Mouse (Mus musculus) cerebellum, adult (tissue): ENCODE results near the gene Ndufv1.

Source experiments
- ATAC-seq: cut with Nextera tagmentation; 2 replicates; pipeline ENCODE4 v1.9.2; 2017; ENCODE audit warnings: mild to moderate bottlenecking, moderate library complexity, mixed read lengths; ENCODE audit not compliant: insufficient number of reproducible peaks, low FRiP score, low TSS enrichment

The Ndufv1 gene

GRCm38 (mm10) chr19:4003641-4004040 is 9.0 kb downstream of the Ndufv1 start:
- ATAC-seq = no peak

GRCm38 (mm10) chr19:4003112-4003511 is 9.5 kb downstream of the Ndufv1 start, which contains the start of gene Doc2g:
TSS of gene Doc2g (plus strand) at chr19:4003313.
- ATAC-seq = no peak

- no peak for ATAC-seq
Measured at GRCm38 (mm10) chr19:4001752-4002151, 10.9 kb downstream of the Ndufv1 start.

GRCm38 (mm10) chr19:4000949-4001525 is 11.6 kb downstream of the Ndufv1 start:
- ATAC-seq = no peak

GRCm38 (mm10) chr19:4000119-4000900 is 12.3 kb downstream of the Ndufv1 start, which contains the start of the genes Nudt8 and Gm49405:
TSS of gene Nudt8 (plus strand) at chr19:4000580.
TSS of gene Gm49405 (plus strand) at chr19:4000626.
- peak; percentile 81 for ATAC-seq

GRCm38 (mm10) chr19:3999121-3999730 is 13.4 kb downstream of the Ndufv1 start:
- ATAC-seq = no peak

- ATAC-seq = no peak
Measured at GRCm38 (mm10) chr19:3998335-3998734, 14.3 kb downstream of the Ndufv1 start.

GRCm38 (mm10) chr19:3997231-3997630 is 15.4 kb downstream of the Ndufv1 start:
- no peak for ATAC-seq

- ATAC-seq = no peak
Measured at GRCm38 (mm10) chr19:3996747-3997146, 15.9 kb downstream of the Ndufv1 start.

- no peak for ATAC-seq
Measured at GRCm38 (mm10) chr19:3996106-3996505, 16.5 kb downstream of the Ndufv1 start.

GRCm38 (mm10) chr19:3995505-3995904 is 17.1 kb downstream of the Ndufv1 start:
- ATAC-seq = no peak

GRCm38 (mm10) chr19:3994932-3995331 is 17.7 kb downstream of the Ndufv1 start:
- no peak for ATAC-seq

- ATAC-seq = no peak
Measured at GRCm38 (mm10) chr19:3992416-3992815, 20.2 kb downstream of the Ndufv1 start, which contains the start of gene Tbx10. TSS of gene Tbx10 (plus strand) at chr19:3992752.

GRCm38 (mm10) chr19:3991966-3992365 is 20.6 kb downstream of the Ndufv1 start:
- no peak for ATAC-seq

GRCm38 (mm10) chr19:3991562-3991961 is 21.0 kb downstream of the Ndufv1 start:
- ATAC-seq = no peak

- ATAC-seq = no peak
Measured at GRCm38 (mm10) chr19:3990804-3991203, 21.8 kb downstream of the Ndufv1 start.

GRCm38 (mm10) chr19:3988750-3989149 is 23.9 kb downstream of the Ndufv1 start:
- ATAC-seq = no peak

GRCm38 (mm10) chr19:3988066-3988465 is 24.5 kb downstream of the Ndufv1 start:
- ATAC-seq = no peak

GRCm38 (mm10) chr19:3986334-3986733 is 26.3 kb downstream of the Ndufv1 start, which contains the start of gene Acy3:
TSS of gene Acy3 (plus strand) at chr19:3986570.
- no peak for ATAC-seq

GRCm38 (mm10) chr19:3985261-3985681 is 27.3 kb downstream of the Ndufv1 start:
- no peak for ATAC-seq

- ATAC-seq = no peak
Measured at GRCm38 (mm10) chr19:3983527-3984200, 28.9 kb downstream of the Ndufv1 start.
